Mouse (Mus musculus): Measurements from ENCODE around the gene Baz2a. TPM values are rescaled to one million over a fixed set of nuclear protein-coding genes. Genes with fewer than 3 reads are reported as not detected.
A peak's percentile ranks its signal among the peaks of the same experiment; 100 is the strongest.
"Not testable (repeated sequence)": the region's sequence is repeated elsewhere in the genome, so short reads cannot be mapped to it uniquely, and the experiment has no call there.

The Baz2a gene
- 10 to 100 TPM; 34.5 to 36.2 TPM for total RNA-seq (2021)

GRCm38 (mm10) chr10:128091564-128092505 is at the start of gene Baz2a:
Gene Baz2a, plus strand, starts transcription at chr10:128091577.
- peak; percentile 42 for DNase-seq
- intact Hi-C loops (cut with DNase I), result loop anchor here (5.0 kb wide), 1 partner anchor 95 kb away; no protein-coding TSS in a partner anchor

GRCm38 (mm10) chr10:128041636-128042035 is 49.7 kb upstream of the Baz2a start:
- no peak for DNase-seq
- intact Hi-C loops (cut with DNase I), result no loop called here

GRCm38 (mm10) chr10:128042466-128042865 is 48.9 kb upstream of the Baz2a start:
- intact Hi-C loops (cut with DNase I), result no loop called here
- DNase-seq, result no peak

GRCm38 (mm10) chr10:128043041-128043835 is 48.1 kb upstream of the Baz2a start:
- no peak for DNase-seq
- intact Hi-C loops (cut with DNase I), result no loop called here

GRCm38 (mm10) chr10:128048157-128048556 is 43.2 kb upstream of the Baz2a start:
- intact Hi-C loops (cut with DNase I), result no loop called here
- no peak for DNase-seq

- intact Hi-C loops (cut with DNase I), result no loop called here
- no peak for DNase-seq
Measured at GRCm38 (mm10) chr10:128049741-128050140, 41.6 kb upstream of the Baz2a start.

GRCm38 (mm10) chr10:128050355-128050754 is 41.0 kb upstream of the Baz2a start:
- intact Hi-C loops (cut with DNase I), result no loop called here
- no peak for DNase-seq

- intact Hi-C loops (cut with DNase I), result no loop called here
- DNase-seq, result no peak
Measured at GRCm38 (mm10) chr10:128051589-128051988, 39.8 kb upstream of the Baz2a start.

- intact Hi-C loops (cut with DNase I); DNase-seq: not testable (repeated sequence)
Measured at GRCm38 (mm10) chr10:128052136-128052535, 39.2 kb upstream of the Baz2a start.

GRCm38 (mm10) chr10:128053001-128053400 is 38.4 kb upstream of the Baz2a start:
- intact Hi-C loops (cut with DNase I), result no loop called here
- no peak for DNase-seq

- no peak for DNase-seq
- intact Hi-C loops (cut with DNase I), result no loop called here
Measured at GRCm38 (mm10) chr10:128058184-128058583, 33.2 kb upstream of the Baz2a start.

- intact Hi-C loops (cut with DNase I), result no loop called here
- DNase-seq, result peak; percentile 100
Measured at GRCm38 (mm10) chr10:128058601-128059151, 32.7 kb upstream of the Baz2a start, which contains the start of gene Ptges3. Gene Ptges3, plus strand, starts transcription at chr10:128058954.

- intact Hi-C loops (cut with DNase I), result no loop called here
- DNase-seq, result peak; percentile 40
Measured at GRCm38 (mm10) chr10:128059207-128059981, 32.0 kb upstream of the Baz2a start.

GRCm38 (mm10) chr10:128061109-128061508 is 30.3 kb upstream of the Baz2a start:
- intact Hi-C loops (cut with DNase I), result no loop called here
- DNase-seq, result no peak

- DNase-seq, result no peak
- intact Hi-C loops (cut with DNase I), result no loop called here
Measured at GRCm38 (mm10) chr10:128062221-128062989, 29.0 kb upstream of the Baz2a start.

- intact Hi-C loops (cut with DNase I), result no loop called here
- DNase-seq, result no peak
Measured at GRCm38 (mm10) chr10:128066072-128066471, 25.3 kb upstream of the Baz2a start.

GRCm38 (mm10) chr10:128069201-128069600 is 22.2 kb upstream of the Baz2a start:
- no peak for DNase-seq
- intact Hi-C loops (cut with DNase I), result no loop called here

GRCm38 (mm10) chr10:128070432-128070831 is 20.9 kb upstream of the Baz2a start:
- intact Hi-C loops (cut with DNase I); DNase-seq: not testable (repeated sequence)

- intact Hi-C loops (cut with DNase I); DNase-seq: not testable (repeated sequence)
Measured at GRCm38 (mm10) chr10:128078269-128078668, 13.1 kb upstream of the Baz2a start.
